Mouse (Mus musculus): Measurements from ENCODE around the gene C530008M17Rik. TPM values are rescaled to one million over a fixed set of nuclear protein-coding genes. Genes with fewer than 3 reads are reported as not detected.
A peak's percentile ranks its signal among the peaks of the same experiment; 100 is the strongest.

C530008M17Rik gene
- polyA plus RNA-seq, 1 experiment from 2014 or later: 53.4 TPM

DNA sequence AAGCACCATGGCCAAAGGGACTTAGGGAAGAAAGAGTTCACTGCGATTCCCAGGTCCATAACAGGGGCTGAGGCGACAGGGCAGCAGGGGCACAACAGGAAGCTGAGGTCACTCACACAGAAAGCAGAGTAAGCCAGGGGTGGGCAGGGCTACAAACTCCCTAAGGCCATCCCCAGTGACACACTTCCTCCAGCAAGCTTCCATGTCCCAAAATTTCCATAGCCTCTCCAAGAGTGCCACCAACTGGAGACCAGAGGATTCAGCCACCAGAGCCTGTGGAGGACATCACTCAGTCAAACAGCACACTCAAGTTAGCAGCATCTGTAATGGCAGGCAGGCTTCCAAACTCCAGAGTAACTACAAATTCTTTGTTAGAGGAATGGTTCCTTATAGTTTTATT is 20.7 kb upstream of the C530008M17Rik start:
- Histone ChIP-seq H3K9me3 (ENCODE audit: control insufficient read depth, low read length) (no peaks in the 10 kb centered on the region), H3K4me1 (ENCODE audit: control insufficient read depth, insufficient read depth, low read depth, low read length) (no peaks in the 10 kb centered on the region), H3K36me3 (ENCODE audit: control insufficient read depth, insufficient read depth, low read length) (peaks cover 22% of the 10 kb centered on the region), H3K27ac (ENCODE audit: low read depth, low read length) (no peak overlapping the region), H3K4me3 (ENCODE audit: low read length) (no peak overlapping the region), H3K27me3 (replicated peaks; ENCODE audit: control insufficient read depth, insufficient read depth, low read length) (no peaks in the 10 kb centered on the region), H3K4me2 (ENCODE audit: low read length) (no peak overlapping the region), H3K9ac (ENCODE audit: low read depth, low read length) (no peak overlapping the region)
- 100% methylated on average over 2 of the region's 2 CpGs for WGBS
- ATAC-seq: no peak

GRCm38 (mm10) chr5:76642076-76642475 is 14.2 kb upstream of the C530008M17Rik start:
- WGBS: 93% methylated on average over 4 of the region's 4 CpGs
- H3K36me3 ChIP-seq (ENCODE audit: control insufficient read depth, insufficient read depth, low read length): peaks cover 20% of the 10 kb centered on the region

DNA sequence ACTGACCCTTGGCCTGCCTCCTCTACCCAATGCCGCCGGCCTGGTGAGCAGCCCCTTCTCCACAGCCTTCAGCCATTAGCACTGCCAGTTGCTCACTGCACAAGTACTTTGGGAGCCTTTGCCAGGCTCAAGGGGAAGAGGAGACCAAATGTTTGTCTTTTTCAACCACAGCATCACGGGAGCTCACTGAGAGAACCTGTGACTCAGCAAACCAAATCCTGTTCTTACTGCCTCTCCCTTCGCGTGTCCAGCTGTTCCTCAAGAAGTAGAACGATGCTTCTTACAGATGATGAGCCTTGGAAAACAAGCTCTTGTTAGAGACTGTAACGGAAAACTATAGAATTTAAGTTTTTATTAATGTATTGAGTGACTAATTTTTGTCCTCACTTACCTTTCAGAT is 12.1 kb upstream of the C530008M17Rik start:
- H3K4me1 ChIP-seq (ENCODE audit: control insufficient read depth, insufficient read depth, low read depth, low read length): no peaks in the 10 kb centered on the region
- H3K9ac ChIP-seq (ENCODE audit: low read depth, low read length): no peak overlapping the region
- H3K27ac ChIP-seq (ENCODE audit: low read depth, low read length): no peak overlapping the region
- H3K9me3 ChIP-seq (ENCODE audit: control insufficient read depth, low read length): no peaks in the 10 kb centered on the region
- ATAC-seq: no peak
- H3K27me3 ChIP-seq (replicated peaks; ENCODE audit: control insufficient read depth, insufficient read depth, low read length): no peaks in the 10 kb centered on the region
- no peak overlapping the region for H3K4me2 ChIP-seq (ENCODE audit: low read length)
- no peak overlapping the region for H3K4me3 ChIP-seq (ENCODE audit: low read length)
- 92% methylated on average over 7 of the region's 7 CpGs for WGBS
- H3K36me3 ChIP-seq (ENCODE audit: control insufficient read depth, insufficient read depth, low read length): peaks cover 13% of the 10 kb centered on the region

More at GRCm38 (mm10) chr5:76642076-76642475, 14.2 kb upstream of the C530008M17Rik start:
- Histone ChIP-seq H3K4me1 (ENCODE audit: control insufficient read depth, insufficient read depth, low read depth, low read length) (no peaks in the 10 kb centered on the region), H3K4me2 (ENCODE audit: low read length) (no peak overlapping the region), H3K27me3 (replicated peaks; ENCODE audit: control insufficient read depth, insufficient read depth, low read length) (no peaks in the 10 kb centered on the region), H3K4me3 (ENCODE audit: low read length) (no peak overlapping the region), H3K9ac (ENCODE audit: low read depth, low read length) (no peak overlapping the region), H3K9me3 (ENCODE audit: control insufficient read depth, low read length) (no peaks in the 10 kb centered on the region), H3K27ac (ENCODE audit: low read depth, low read length) (no peak overlapping the region)
- no peak for ATAC-seq

- no peak overlapping the region for H3K27ac ChIP-seq (ENCODE audit: low read depth, low read length)
- H3K4me1 ChIP-seq (ENCODE audit: control insufficient read depth, insufficient read depth, low read depth, low read length): no peaks in the 10 kb centered on the region
- no peak overlapping the region for H3K4me3 ChIP-seq (ENCODE audit: low read length)
- no peak overlapping the region for H3K4me2 ChIP-seq (ENCODE audit: low read length)
- 94% methylated on average over 10 of the region's 10 CpGs for WGBS
- H3K9me3 ChIP-seq (ENCODE audit: control insufficient read depth, low read length): no peaks in the 10 kb centered on the region
- peaks cover 13% of the 10 kb centered on the region for H3K36me3 ChIP-seq (ENCODE audit: control insufficient read depth, insufficient read depth, low read length)
- no peaks in the 10 kb centered on the region for H3K27me3 ChIP-seq (replicated peaks; ENCODE audit: control insufficient read depth, insufficient read depth, low read length)
- no peak for ATAC-seq
- H3K9ac ChIP-seq (ENCODE audit: low read depth, low read length): no peak overlapping the region
Measured at GRCm38 (mm10) chr5:76645091-76645868, 11.0 kb upstream of the C530008M17Rik start.

DNA sequence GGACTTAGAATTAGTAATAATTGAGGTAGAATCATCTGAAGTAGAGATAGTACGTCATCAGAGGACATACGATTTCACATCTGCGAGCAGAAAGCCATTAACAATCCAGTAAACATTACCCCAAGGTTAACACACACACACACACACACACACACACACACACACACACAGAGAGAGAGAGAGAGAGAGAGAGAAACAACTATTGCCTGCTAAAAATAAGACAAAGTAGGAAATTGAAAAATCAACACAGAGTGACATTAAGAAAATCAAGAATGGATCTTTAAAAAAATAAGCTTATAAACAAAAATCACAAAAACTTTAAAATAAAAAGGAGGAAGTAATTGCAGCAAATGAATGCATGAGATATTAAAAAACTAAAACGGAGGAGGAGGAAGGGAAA is 6.4 kb upstream of the C530008M17Rik start:
- Histone ChIP-seq H3K9ac (ENCODE audit: low read depth, low read length) (no peak overlapping the region), H3K36me3 (ENCODE audit: control insufficient read depth, insufficient read depth, low read length) (no peaks in the 10 kb centered on the region), H3K4me2 (ENCODE audit: low read length) (no peak overlapping the region), H3K27me3 (replicated peaks; ENCODE audit: control insufficient read depth, insufficient read depth, low read length) (no peaks in the 10 kb centered on the region), H3K4me1 (ENCODE audit: control insufficient read depth, insufficient read depth, low read depth, low read length) (no peaks in the 10 kb centered on the region), H3K4me3 (ENCODE audit: low read length) (no peak overlapping the region), H3K27ac (ENCODE audit: low read depth, low read length) (no peak overlapping the region), H3K9me3 (ENCODE audit: control insufficient read depth, low read length) (no peaks in the 10 kb centered on the region)
- ATAC-seq: no peak
- 71% methylated on average over 4 of the region's 4 CpGs for WGBS

GRCm38 (mm10) chr5:76651151-76651725 is 5.1 kb upstream of the C530008M17Rik start:
- H3K9ac ChIP-seq (ENCODE audit: low read depth, low read length): no peak overlapping the region
- WGBS: 55% methylated on average over 5 of the region's 5 CpGs
- H3K27ac ChIP-seq (ENCODE audit: low read depth, low read length): no peak overlapping the region
- H3K27me3 ChIP-seq (replicated peaks; ENCODE audit: control insufficient read depth, insufficient read depth, low read length): no peaks in the 10 kb centered on the region
- no peak overlapping the region for H3K4me3 ChIP-seq (ENCODE audit: low read length)
- no peaks in the 10 kb centered on the region for H3K36me3 ChIP-seq (ENCODE audit: control insufficient read depth, insufficient read depth, low read length)
- no peak overlapping the region for H3K4me2 ChIP-seq (ENCODE audit: low read length)
- ATAC-seq: peak; percentile 73
- H3K9me3 ChIP-seq (ENCODE audit: control insufficient read depth, low read length): no peaks in the 10 kb centered on the region
- H3K4me1 ChIP-seq (ENCODE audit: control insufficient read depth, insufficient read depth, low read depth, low read length): no peaks in the 10 kb centered on the region

- Histone ChIP-seq H3K4me1 (ENCODE audit: control insufficient read depth, insufficient read depth, low read depth, low read length) (peaks cover 11% of the 10 kb centered on the region), H3K9me3 (ENCODE audit: control insufficient read depth, low read length) (no peaks in the 10 kb centered on the region), H3K27me3 (replicated peaks; ENCODE audit: control insufficient read depth, insufficient read depth, low read length) (no peaks in the 10 kb centered on the region), H3K4me3 (ENCODE audit: low read length) (peak overlapping the region; percentile 84), H3K9ac (ENCODE audit: low read depth, low read length) (peak overlapping the region; percentile 74), H3K36me3 (ENCODE audit: control insufficient read depth, insufficient read depth, low read length) (no peaks in the 10 kb centered on the region), H3K27ac (ENCODE audit: low read depth, low read length) (peak overlapping the region; percentile 86), H3K4me2 (ENCODE audit: low read length) (peak overlapping the region; percentile 67)
- peak; percentile 95 for ATAC-seq
- WGBS: under 1% methylated on average over 57 of the region's 80 CpGs
Measured at GRCm38 (mm10) chr5:76657245-76658083, 1.2 kb downstream of the C530008M17Rik start.

- Histone ChIP-seq H3K4me2 (ENCODE audit: low read length) (peak overlapping the region; percentile 67), H3K27ac (ENCODE audit: low read depth, low read length) (peak overlapping the region; percentile 86), H3K9ac (ENCODE audit: low read depth, low read length) (peak overlapping the region; percentile 74), H3K9me3 (ENCODE audit: control insufficient read depth, low read length) (no peaks in the 10 kb centered on the region), H3K27me3 (replicated peaks; ENCODE audit: control insufficient read depth, insufficient read depth, low read length) (no peaks in the 10 kb centered on the region), H3K4me1 (ENCODE audit: control insufficient read depth, insufficient read depth, low read depth, low read length) (peaks cover 11% of the 10 kb centered on the region), H3K4me3 (ENCODE audit: low read length) (peak overlapping the region; percentile 84), H3K36me3 (ENCODE audit: control insufficient read depth, insufficient read depth, low read length) (no peaks in the 10 kb centered on the region)
- peak; percentile 76 for ATAC-seq
- under 1% methylated on average over 38 of the region's 38 CpGs for WGBS
Measured at GRCm38 (mm10) chr5:76658084-76658934, 2.0 kb downstream of the C530008M17Rik start.
